9 mouse cellular contexts compared by ENCODE assay signal in genomic region chr6:3183819-3184199, GRCm38 (mm10).
A peak's percentile ranks its signal among the peaks of the same experiment; 100 is the strongest.
DNase-seq lines count a peak whose midpoint lies in the region; ATAC-seq and TF ChIP-seq lines count a peak whose summit lies in the region.
"Had no signal": no experiment of that assay in that cellular context is flagged by ENCODE, and none has a peak within 500 bp of the region (broad histone marks: within the 10 kb centered on the region; RNA-seq: fewer than 3 reads in every experiment).

No protein-coding gene starts in this region.

- no peak overlapping the region for H3K9ac ChIP-seq in limb, embryonic 14.5 days (ENCODE audit: low read depth, low read length, severe bottlenecking)
- H3K9ac ChIP-seq: embryonic facial prominence, embryonic 13.5 days had no signal

- no peak for ATAC-seq in limb, embryonic 14.5 days (ENCODE audit: low FRiP score, low read depth)
- ATAC-seq in granulocyte monocyte progenitor cell, adult 5-6 weeks (replicated peaks; ENCODE audit: poor library complexity, severe bottlenecking), result no peak

- 43% methylated on average over 5 of the region's 5 CpGs for WGBS in limb, embryonic 14.5 days

- H3K9me3 ChIP-seq in limb, embryonic 14.5 days (ENCODE audit: control insufficient read depth, low read length), result peaks cover 15% of the 10 kb centered on the region

- no peaks in the 10 kb centered on the region for H3K36me3 ChIP-seq in limb, embryonic 14.5 days (ENCODE audit: control insufficient read depth, insufficient read depth, low read length)

- DNase-seq in left cerebral cortex, adult 2 months (ENCODE audit: extremely low spot score in 1 of 2, low spot score in 2 of 2), result peak; percentile 17 to 41
- DNase-seq in left cerebral cortex, adult 8-10 months (ENCODE audit: low spot score in 2 of 2), result no peak
- peak; percentile 43 for DNase-seq in Muller cell, postnatal 12 days (ENCODE audit: inconsistent ontology term)
- DNase-seq in cerebellum, adult 8-10 months, result peak; percentile 47
- DNase-seq in heart, adult 9 months (ENCODE audit: low spot score in 2 of 2), result peak; percentile 30 to 75
- peak; percentile 64 for DNase-seq in limb, embryonic 14.5 days (ENCODE audit: low spot score)
- DNase-seq in ovary, postnatal 36 days (ENCODE audit: low spot score), result peak; percentile 36

- peak; percentile 48 for TF ChIP-seq CTCF in left cerebral cortex, adult 2 months (IDR thresholded peaks at IDR 0.05)

- no peaks in the 10 kb centered on the region for H3K27me3 ChIP-seq in limb, embryonic 14.5 days (ENCODE audit: control insufficient read depth, insufficient read depth, low read length)

- intact Hi-C loops in left cerebral cortex, adult 2 months (cut with DNase I), result no loop called here

- H3K27ac ChIP-seq in left cerebral cortex, adult 2 months, result no peak overlapping the region
- H3K27ac ChIP-seq in limb, embryonic 14.5 days (replicated peaks; ENCODE audit: low read depth, low read length), result no peak overlapping the region
- H3K27ac ChIP-seq: embryonic facial prominence, embryonic 13.5 days had no signal

- no peak overlapping the region for H3K4me3 ChIP-seq in left cerebral cortex, adult 2 months
- H3K4me3 ChIP-seq in limb, embryonic 14.5 days (replicated peaks; ENCODE audit: low read length), result no peak overlapping the region

- no peak for TF ChIP-seq POLR2A in limb, embryonic 14.5 days (IDR thresholded peaks at IDR 0.05; ENCODE audit: borderline replicate concordance, extremely low read depth, insufficient read depth, insufficient read length)

- no peaks in the 10 kb centered on the region for H3K4me1 ChIP-seq in limb, embryonic 14.5 days (ENCODE audit: control insufficient read depth, insufficient read depth, low read length)
- H3K4me1 ChIP-seq: embryonic facial prominence, embryonic 13.5 days had no signal

- no peak overlapping the region for H3K4me2 ChIP-seq in limb, embryonic 14.5 days (replicated peaks; ENCODE audit: low read depth, low read length, severe bottlenecking)

Comparison
In these comparisons a context has a peak if more than half of its experiments do, and no peak if none do; other contexts are left out.
1. DNase-seq: peak in left cerebral cortex, adult 2 months (2 of 2), Muller cell, postnatal 12 days (single experiment), cerebellum, adult 8-10 months (single experiment), heart, adult 9 months (2 of 2), limb, embryonic 14.5 days (single experiment) and ovary, postnatal 36 days (single experiment); none in left cerebral cortex, adult 8-10 months (0 of 2).